Mouse (Mus musculus): Measurements from ENCODE around the gene Adat2. TPM values are rescaled to one million over a fixed set of nuclear protein-coding genes. Genes with fewer than 3 reads are reported as not detected.

Gene Adat2
- total RNA-seq, 4 experiments from 2014 or later = 3.7 to 5.3 (median 4.8) TPM

- peak; percentile 30 for DNase-seq
Measured at GRCm38 (mm10) chr10:13596866-13597265, 44.2 kb downstream of the Adat2 start.

DNA sequence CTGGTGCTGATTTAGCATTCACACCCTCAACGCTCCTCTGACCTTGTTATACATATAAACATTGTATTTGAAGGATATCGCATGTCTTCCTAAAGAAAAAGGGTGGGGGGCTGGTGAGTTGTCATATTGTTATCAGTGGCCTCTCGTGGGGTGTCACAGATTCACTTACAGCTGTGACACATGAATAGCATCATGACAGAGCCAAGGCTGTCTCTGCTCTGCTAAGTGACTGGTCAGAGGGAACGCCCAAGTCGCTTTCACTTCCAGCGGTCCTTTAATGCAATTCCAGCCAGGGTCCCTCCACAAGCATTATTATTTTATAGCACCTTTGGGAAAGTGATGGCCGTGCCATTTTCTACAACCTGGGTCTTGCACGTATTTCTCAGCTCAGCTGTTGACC, 44.8 kb downstream of the Adat2 start:
- DNase-seq = no peak

DNA sequence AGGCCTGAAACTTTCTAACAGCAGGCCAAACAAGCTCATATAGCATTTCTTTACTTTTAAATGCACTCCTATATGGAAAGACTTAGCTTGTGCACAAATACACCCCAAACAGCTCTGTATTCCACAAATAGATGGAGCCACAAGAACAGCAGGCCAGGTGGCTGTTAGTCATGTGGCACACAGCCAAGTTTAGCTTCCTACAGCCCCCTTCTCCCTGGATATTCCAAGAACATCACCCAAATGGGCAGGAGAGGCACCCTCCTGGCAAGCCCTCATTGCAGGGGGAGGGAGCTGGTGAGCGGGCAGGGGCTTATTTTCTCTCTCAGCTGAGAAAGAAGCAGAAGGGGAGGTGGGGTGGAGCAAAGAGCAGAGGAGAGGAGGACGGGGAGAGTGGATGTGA, 48.2 kb downstream of the Adat2 start:
- DNase-seq = no peak

Other genes starting within 250 kb of the Adat2 start
- 10 to 100 TPM; 26.8 to 35.3 (median 31.0) TPM for gene Phactr2, start 78.5 kb upstream of the Adat2 start, total RNA-seq (2022)
- 10 to 100 TPM; 19.7 to 37.1 (median 27.6) TPM for gene Fuca2, start 53.4 kb upstream of the Adat2 start, total RNA-seq (2022)
- 10 to 100 TPM; 29.0 to 37.5 (median 30.5) TPM for gene Pex3, start 248 bp downstream of the Adat2 start, total RNA-seq (2022)

Data from adrenal gland, adult 8-10 months (tissue).